Mouse (Mus musculus): ENCODE measurements around the gene Nphp1.

The Nphp1 gene

DNA sequence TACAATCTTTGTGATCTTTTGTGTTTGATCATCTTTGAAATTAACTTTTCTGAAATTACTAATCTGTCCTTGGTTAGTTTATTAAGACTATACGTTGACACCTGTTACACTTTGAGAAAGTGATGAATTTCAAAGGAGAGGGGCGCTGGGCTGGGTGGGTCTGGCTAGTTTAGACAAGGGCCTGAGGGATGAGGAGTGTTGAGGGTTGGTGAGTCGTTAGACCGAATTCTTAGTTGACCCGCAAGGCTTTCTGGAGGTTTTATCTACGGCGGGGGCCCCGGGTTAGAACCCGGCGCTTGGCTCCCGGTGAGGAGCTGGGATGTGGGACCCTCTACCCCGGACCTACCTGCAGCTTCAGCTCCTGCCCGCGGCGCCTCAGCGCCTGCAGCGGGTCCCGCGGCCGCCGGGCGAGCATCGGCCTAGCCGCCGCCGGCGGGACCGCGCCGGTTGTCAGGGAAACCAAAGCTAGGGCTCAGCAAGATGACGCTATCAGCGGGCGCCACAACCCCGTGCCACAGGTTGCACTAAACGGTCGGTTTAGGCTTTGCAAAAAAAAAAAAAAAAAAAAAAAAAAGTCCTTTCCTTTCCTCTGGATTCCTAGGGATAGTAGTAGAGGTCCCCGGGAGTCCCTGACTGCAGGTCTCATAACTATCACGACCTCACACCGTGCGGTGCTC lies at the start of gene Nphp1:
TSS of gene Nphp1 (minus strand) at position 458 of the 677 bp plus-strand sequence.
- DNase-seq (ENCODE audit: low spot score in 2 of 2): peak; percentile 79 to 80

DNA sequence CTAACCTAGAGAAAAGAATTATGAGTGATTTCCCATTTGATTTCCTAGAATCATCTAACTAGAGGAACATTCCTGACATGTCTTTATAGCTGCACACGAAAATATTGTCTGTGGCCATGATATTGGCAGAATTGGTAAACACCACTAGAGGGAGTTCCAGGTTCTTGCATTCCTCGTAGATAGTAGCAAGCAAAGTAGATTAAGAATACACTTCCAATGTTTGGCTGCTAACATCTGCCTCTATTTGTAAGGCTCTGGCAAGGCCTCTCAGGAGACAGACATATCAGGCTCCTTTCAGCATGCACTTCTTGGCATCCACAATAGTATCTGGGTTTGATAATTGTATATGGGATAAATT lies 44.1 kb upstream of the Nphp1 start:
- DNase-seq (ENCODE audit: low spot score in 2 of 2): peak in 1 of 2 experiments; percentile 19

DNA sequence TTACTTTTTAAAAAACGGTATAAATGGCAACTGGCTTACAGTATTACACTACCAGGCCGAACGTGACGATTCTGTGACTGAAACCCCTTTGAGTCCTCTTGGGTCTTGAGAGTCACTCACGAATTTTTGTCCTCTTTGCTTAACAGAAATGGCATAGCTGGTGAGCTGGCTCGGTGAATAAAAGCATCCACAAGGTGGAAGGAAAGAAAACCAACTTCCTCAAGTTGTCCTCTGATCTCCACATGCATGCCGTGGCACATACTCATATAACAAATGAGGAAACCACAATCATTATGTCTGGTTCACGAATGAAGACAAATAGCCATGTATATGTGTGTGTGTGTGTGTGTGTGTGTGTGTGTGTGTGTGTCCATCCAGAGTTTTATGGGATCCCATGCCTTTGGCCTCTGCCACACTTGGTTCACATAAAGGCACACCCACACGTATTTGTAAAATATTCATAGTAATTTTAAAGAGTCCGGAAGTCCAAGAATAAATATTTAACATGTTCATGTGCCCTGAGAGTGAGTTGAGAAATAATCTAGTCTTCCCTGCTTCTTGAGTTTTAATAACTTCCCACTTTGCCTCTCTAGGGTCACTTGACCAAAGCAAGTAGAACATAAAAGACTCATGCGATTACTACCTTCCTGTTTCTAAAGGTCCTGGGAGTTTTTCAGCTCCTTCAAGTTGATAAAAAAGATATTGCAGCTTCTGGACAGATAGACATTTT lies 43.6 kb upstream of the Nphp1 start:
- DNase-seq (ENCODE audit: low spot score in 2 of 2): no peak

DNA sequence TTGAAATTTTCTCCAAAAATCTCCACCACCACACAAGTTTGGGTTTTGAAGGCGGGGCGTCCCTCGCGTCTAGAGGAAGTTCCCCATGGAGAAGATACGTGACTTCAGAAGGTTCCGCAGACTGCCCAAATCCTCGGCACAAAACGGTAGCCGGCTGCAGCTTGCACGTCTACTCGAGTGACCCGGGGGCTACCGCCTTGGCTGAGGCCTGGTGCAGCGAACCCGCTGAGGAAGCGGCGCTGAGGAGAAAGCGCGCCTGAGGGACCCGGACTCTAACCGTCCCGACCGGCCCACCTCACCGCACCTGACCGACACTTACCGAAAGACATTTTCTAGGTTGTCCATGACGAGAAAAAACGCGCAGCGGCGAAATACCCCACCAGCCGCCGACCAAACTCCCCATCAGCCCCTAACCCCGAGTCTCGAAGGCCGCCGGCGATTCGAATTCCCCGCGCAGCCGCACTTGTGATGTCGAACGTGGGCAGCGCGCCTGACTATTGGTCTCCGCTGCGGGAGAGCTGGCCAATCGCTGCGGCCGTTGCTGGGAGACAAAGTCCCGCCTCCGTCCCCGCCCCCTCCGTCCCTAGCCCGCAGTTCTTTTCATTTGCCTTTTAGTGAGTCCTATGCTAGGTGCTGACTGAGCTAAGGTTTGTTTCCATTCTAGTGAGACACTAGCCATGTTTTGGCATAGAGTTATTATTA lies 42.9 kb upstream of the Nphp1 start, which contains the start of gene Bub1:
TSS of gene Bub1 (minus strand) at position 465 of the 702 bp plus-strand sequence.
- peak; percentile 91 for DNase-seq (ENCODE audit: low spot score in 2 of 2)

DNA sequence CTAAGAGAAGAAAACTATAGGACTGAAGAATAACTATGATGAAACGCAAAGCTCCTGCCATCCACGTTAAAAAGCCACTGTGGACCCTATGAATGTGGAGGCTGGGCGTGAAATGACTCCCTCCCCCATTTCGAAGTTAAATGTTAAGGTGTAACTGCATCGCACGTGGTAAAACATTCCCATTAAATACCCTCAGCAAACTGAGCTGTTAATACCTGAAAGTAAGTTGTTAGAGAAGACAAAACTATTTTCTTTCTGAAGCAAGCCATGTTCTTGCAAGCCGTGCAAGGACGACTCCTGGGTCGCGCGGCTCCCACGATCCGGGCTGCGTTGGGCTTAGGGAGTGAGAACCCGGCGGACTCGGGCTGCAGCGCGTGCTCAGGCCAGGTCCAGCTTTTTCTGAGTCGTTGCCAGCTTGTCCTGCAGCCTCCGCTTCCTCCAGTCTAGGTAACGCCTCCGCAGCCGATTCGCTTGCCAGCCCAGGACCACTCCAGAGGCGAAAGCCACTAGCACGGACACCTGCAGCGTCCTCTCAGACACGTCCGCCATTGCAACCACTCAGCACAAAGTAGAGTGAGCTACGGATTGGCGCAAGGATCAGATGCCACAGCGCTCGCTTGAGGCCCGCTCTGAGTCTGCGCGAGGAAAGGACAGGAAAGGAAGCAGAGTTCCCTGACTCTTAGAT lies 3.4 kb upstream of the Nphp1 start, which contains the start of gene Mtln:
TSS of gene Mtln (minus strand) at position 570 of the 685 bp plus-strand sequence.
- peak; percentile 82 to 86 for DNase-seq (ENCODE audit: low spot score in 2 of 2)

DNA sequence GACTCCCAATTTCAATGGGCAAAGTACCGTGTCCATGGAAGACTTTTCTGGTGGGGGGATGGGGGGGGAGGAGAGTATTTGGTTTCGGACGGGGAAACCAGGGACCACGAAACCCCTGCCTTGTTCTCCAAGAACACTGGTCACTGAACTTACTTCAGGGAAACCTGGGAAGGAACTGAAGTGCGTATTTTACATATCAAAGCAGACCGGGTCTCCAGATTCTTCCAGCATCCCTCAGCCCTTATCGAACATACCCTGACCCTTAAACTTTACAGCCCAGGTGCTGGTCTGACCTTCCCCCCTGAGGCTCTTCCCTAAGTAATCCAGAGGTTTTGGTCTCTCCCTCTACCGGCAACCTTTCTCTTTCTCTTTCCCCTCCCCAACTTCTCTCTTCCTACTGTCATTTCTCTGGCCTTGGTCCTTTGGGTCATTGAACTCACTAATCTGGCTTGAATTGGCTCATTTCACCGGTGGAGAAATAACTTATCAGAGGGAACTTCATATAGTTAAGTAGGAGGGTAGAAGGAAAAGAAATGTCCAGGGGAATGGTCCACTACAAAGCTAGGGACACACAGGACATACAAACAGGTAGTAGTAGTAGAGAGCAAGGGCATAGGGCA lies 1.1 kb upstream of the Nphp1 start:
- no peak for DNase-seq (ENCODE audit: low spot score in 2 of 2)

DNA sequence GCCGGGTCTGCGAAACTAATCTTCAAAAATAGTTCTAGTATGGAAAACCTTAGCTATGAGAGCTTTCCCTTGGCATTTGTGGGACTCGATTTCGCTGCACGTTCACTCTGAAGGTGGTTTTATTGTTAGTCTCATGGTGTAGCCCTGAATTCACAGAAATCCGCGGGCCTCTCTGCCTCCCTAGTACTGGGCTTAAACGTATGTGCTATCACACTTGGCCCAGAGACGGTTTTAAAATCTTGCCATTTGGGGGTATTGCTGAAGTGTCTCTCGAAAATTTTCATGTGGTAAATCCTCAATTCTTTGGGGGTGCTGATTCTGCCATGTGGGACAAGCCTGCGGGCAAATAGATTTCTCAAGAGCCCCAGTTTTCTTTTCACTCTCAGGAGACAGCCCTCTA lies 441 bp upstream of the Nphp1 start:
- DNase-seq (ENCODE audit: low spot score in 2 of 2): no peak

DNA sequence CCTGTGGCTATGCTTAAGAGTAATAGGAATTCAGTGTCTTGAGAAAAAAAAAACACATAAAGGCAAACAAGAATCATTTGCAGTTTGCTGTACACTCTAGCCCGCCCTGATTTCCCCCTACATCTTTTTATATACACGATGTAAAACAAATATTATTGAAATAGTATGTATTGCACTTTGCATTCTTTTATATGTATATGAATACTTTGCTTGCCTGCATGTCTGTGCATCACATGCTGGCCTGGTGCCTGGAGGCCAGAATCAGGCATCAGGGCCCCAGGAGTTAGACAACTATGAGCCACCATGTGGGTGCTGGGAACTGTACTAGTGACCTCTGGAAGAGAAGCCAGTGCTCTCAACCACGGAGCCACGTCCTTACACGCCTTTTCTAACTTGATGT lies 1.5 kb downstream of the Nphp1 start:
- DNase-seq (ENCODE audit: low spot score in 2 of 2): no peak

DNA sequence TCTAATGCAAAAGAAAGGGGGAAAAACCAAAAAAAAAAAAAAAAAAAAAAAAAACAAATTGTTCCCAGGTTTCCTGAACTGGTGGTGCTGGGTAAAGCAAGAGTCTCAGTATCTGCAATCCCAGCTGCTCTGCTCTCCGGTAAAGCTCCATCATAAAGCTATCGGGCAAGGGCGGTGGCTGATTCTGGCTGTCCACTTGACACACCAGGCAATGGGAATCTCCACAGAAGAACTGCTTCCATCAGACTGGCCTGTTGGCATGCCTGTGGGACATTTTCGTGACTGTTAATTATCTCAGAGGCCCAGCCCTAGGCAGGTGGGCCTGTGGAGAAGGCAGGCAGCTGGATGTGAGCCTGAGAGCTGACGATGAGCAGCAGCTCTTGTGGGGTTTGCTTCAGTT lies 10.2 kb downstream of the Nphp1 start:
- no peak for DNase-seq (ENCODE audit: low spot score in 2 of 2)

DNA sequence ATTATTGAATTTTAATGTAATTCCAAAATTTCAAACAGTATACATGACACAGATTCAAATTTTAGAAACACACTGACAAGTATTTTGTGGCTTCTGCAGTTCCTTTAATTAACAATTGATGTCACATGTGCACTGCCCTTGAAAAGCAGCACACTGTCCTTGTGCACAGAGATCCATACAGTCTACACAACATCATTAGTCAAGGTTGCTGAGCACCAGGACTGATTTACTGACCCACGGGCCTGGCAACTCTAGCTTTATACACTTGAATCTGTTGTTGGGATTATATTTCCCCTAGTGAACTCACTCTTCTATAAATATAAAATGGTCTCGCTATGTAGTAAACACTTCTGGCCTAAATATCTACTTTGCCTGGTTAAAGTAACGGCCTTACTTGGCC lies 13.7 kb downstream of the Nphp1 start:
- no peak for DNase-seq (ENCODE audit: low spot score in 2 of 2)

DNA sequence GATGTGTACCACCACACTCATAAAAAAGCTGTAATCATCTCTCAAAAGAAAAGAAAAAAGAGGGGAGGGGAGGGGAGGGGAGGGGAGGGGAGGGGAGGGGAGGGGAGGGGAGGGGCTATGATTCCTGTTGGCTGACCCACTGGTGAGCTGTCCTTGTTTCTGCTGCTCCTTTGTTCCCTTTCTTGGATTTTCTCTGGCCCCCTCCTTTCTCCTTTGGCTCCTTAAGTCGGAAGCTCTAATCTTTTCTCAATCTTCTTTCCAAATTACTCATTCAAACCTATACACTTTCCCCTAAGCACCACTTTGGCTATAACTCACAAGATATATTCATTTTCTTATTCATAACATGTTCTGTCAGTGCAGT lies 14.1 kb downstream of the Nphp1 start:
- no peak for DNase-seq (ENCODE audit: low spot score in 2 of 2)

DNA sequence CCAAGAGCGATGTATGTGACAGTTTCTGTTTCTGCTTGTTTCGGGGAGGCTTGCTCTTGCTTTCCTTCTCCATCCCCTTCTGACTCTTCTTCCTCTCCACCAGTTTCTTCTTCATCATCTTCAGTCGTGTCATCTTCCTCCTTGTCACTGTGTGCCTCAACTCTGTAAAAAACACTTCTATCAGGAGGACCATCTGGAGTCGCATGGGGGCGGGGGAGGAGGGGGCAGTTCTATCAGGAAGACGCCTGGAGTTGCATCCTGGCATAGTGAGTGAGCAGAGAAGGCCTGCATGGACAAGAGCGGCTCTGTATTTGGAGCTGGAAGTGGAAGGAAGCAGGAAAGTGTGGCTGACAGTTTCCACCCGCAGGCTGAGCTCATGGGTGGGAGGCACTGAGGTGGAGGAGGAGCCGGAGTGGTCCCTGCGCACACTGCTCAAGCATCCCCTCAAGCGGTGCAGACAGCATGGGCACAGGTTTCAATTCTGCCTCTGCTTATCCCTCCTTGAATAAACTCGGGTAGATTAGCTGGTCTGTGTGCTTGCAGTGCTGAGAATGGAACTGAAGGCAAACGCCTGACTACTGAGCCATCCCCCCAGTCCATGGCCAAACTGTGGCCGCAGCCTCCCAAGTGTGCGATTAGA lies 14.6 kb downstream of the Nphp1 start:
- DNase-seq (ENCODE audit: low spot score in 2 of 2): no peak

DNA sequence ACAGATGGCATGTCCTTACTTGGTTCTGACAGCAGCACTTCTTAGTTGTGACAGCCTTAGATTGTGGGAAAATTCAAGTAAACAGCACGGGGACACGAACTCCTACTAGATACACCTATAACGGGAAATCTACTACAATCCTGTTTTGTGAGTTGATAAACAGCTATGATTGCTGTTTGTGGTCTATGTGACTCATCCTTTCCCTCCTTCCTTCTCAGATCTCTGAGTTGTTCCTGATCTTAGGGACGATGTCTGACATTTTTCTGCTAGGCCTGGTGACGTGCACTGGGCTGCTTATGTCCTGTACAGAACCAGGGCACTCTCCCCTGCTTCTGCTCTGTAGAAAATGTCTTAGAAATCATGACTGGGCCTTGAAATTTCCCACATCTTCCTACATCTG lies 27.1 kb downstream of the Nphp1 start:
- no peak for DNase-seq (ENCODE audit: low spot score in 2 of 2)

DNA sequence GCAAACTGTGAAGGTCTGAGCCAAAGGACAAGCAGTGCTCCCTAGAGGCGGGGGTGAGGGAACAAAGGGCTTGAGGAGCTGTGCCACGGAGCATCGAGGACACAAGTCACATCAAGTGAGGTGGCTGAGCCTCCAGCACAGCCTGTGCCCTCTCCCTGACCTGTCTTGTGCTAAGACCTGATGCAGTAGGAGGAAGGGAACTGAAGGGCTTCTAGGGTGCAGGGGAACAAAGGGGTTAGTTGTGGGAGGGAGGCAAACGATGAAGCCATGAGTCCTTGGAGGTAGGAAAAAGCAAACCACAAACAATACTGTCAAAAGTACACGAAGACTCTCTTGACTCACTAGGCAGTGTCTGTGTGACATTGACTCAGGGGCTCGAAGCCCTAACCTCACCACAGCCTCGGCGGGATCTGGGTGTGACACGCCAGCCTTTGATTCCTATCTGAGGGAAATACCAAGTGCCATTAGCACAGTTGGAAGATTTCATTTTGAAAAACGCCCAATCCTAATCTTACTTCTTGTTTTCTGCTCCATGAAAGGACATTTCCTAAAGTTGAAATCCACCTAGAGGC lies 28.2 kb downstream of the Nphp1 start:
- no peak for DNase-seq (ENCODE audit: low spot score in 2 of 2)

DNA sequence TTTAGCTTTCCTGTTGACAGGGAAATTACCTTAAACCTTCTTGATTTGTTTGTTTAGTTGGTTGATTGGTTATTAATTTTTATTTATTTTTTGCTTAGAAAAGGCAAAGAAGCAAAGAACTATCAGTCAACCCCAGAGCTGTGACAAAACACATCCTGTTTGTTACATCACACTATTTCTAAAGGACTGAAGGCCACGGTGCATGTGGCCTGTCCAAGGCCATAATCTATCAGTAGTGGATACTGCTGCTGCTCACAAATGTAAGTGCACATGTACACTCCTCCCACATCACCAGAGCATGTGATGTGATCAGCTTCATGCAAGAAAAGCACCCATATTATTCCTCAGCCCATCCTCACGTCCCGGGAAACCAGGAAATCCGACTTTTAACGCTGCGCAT lies 28.7 kb downstream of the Nphp1 start:
- DNase-seq (ENCODE audit: low spot score in 2 of 2): no peak

DNA sequence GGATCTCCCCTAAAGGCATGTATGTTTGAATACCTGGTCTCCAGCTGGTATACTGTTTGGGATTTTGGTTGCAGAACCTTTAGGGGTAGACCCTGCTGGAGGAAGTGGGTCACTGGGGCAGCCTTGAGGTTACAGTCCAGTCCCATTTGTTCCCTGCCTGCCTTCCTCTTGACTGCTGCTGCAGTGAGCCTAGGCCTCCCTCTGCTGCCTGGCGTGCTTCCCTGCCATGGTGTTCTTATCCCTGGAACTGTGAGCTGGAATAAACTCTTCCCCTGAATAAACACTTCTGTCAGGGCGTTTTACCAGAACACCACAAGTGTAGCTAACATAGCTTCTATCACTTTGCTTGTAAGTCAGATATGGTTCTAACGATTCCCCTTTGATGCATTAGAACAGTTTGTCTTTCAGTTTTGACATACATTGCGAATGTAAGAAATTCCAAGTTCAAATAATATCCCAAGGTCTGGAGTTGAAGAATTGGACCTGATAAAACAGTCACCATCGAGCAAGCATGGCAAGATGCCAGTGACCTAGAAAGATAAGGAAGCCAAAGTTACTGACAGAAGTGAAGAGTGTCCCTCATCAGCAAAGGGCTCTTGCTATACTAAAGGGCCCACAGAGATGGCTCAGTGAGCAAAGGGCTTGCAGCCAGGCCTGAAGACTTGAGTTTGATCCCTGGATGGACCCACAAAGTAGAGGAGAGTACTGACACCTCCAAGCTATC lies 29.4 kb downstream of the Nphp1 start:
- no peak for DNase-seq (ENCODE audit: low spot score in 2 of 2)

DNA sequence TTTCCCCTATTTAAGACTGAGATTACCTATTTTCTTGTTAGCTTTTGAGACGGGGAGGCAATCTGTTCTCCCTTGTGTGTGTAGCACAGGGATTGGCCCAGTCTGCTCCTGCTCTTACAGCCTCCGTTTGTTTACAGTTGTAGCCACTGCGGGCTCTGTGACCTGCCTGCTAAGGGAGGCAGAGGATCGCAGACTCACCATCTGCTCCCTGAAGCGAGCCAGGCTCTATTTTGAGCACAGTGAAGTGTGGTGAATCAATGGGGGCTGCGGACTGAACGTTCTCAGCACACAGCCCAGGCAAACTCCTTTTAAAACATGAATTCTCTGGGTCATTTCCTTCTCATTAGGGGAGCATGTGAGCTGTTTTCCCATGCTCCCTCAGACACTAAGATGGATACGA lies 31.5 kb downstream of the Nphp1 start:
- no peak for DNase-seq (ENCODE audit: low spot score in 2 of 2)

DNA sequence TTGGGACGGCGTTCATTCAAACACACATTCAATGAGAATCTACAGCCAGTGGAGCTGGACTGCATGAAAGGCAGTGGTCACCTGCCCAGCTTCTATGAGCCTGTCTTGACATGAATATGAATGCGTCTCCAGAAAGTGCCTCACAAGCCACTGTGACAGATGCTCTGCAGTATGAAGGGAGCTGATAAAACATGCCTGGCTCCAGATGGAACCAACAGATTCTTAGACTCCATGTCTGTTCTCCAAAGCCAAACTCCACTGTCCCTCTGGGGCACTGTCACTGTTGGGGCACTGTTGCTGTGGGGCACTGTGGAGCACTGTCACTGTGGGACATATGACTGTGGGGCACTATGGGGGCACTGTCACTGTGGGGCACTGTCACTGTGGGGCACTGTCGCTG lies 34.6 kb downstream of the Nphp1 start:
- no peak for DNase-seq (ENCODE audit: low spot score in 2 of 2)

DNA sequence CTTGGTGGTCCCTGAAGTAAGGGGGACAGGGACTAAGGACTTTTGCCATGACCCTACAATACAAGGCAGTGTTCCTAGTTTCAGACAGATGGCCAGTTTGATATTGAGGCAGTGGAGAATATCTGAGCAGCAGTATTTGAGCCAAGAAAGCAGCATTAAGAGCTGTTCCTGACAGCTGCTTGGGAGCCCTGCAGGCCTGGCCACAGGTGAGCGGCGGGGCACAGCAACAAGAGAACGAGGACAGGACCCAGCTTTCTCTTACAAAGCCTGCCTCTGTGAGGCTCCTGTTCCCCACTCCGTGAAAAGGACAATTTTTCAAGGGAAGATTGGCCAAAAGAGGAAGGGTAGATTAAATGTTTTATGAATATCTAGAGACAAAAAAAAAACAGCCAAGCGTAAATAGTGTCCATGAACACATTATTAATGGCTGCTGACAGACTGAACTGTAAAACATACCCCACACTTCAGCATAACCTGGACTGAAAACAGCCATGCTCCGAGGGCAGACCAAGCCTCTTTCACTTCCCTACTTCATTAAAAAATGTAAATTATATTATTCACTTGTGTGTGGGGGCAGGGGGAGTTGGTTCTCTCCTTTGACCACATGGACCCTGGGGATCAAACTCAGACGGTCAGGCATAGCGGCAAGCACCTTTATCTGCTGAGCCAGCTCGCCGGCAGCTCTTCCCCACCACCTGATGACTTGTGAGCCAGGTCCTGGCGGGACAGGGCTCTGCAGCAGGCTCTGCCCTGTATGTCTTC lies 36.7 kb downstream of the Nphp1 start:
- peak; percentile 49 to 52 for DNase-seq (ENCODE audit: low spot score in 2 of 2)

DNA sequence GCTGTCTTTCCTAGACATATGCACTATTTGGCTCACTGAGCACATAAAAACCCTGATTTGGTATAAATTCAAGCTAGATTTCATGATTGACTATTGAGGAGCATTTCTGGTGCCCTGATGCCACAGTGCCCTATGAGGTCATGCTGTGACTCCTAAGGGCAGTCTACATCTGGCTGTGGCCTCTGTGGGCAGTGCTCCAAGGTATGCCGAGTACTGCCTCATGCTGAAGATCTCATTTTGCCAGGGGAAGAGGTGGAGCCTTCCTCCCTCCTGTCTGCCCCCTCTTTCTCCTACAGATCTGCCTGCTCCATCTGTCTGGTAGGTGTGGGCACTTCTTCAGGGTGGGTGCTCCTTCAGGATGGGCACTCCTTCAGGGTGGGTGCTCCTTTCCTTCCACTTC lies 39.3 kb downstream of the Nphp1 start:
- DNase-seq (ENCODE audit: low spot score in 2 of 2): no peak

All from spleen, postnatal 36 days (tissue).